Mouse (Mus musculus) CD4-positive naive resting alpha-beta T cell, adult 76 days (primary cell): ENCODE data around the gene Tas2r117. TPM values are rescaled to one million over a fixed set of nuclear protein-coding genes. Genes with fewer than 3 reads are reported as not detected.

Experiments used
- total RNA-seq: library from RNA; stranded (reverse); gene quantifications from one replicate; pipeline ENCODE4 v1.2.4, GENCODE M21; 2023

Tas2r117 gene
- total RNA-seq: not detected

DNA sequence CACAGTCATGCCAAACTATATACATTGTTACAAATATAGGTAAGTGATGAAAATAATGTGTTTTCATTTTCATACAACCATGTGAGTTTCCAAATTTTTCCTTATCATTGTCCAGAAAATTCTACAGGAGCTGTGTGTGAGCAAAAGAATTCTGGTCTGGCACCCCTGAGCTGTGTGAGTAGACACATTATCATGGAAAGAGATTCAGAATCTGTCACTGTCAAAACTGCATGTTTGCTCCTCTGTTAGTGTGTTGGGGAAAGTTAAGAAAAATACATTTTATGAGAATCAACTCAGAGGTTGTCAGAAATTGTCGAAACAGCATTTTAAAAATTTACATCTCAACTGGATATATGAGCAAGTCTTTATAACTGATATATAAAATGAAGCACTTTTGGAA is at the start of gene Tas2r117:
Gene Tas2r117, plus strand, starts transcription at position 301 of the 400 bp plus-strand sequence.

DNA sequence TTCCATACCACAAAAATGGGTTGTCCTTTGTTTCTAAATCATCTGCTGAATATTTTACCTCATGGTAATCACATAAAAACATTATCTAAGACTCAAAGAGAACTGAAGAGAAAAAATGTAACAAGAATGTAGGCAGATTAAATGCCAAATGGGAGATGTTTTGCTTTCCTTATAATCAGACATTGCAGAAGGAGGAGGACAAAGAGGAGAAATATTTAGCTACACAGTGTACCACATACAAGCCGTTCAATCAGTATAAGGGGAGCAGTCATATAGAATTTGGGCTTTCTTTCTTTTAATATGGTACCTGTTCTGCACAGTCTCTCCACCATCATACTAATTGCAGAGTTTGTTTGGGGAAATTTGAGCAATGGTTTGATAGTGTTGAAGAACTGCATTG is 48.2 kb upstream of the Tas2r117 start, which contains the start of gene Tas2r124:
Gene Tas2r124, plus strand, starts transcription at position 301 of the 400 bp plus-strand sequence.

DNA sequence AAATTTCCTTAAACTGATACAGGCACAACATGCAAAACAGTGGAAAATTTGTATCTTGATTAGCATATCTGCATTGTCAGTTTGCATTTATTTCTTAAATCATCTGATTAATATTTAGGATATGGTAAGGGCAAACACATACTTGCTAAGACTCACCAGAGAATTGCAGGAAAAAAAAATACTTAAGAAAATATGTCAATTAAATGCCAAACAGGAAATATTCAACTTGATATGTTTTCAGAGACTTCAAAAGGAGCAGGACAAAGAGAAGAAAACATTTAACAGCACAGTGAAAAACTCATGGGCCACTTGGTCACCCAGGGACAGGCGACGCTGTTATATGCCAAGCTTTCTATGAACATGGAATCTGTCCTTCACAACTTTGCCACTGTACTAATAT is 40.8 kb upstream of the Tas2r117 start, which contains the start of gene Tas2r102:
Gene Tas2r102, plus strand, starts transcription at position 301 of the 400 bp plus-strand sequence.

DNA sequence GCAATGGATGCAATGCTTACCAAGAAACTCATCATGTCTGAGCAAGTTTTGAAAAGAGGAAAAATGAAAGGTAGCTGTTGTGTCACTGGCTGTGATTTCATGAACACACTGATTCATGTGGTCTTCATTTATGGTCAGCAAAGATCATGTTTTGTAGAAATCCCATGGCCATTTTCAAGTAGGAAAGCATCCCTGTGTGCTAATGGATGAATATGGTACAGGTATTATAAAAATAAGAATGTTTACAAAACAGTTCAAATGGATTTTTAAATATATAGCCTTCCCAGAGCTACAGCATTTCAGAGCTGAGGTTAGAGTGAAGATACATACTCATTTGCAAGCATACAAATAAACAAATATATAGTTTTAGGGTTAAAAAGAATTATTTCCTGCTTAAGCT is 24.6 kb upstream of the Tas2r117 start, which contains the start of gene Tas2r136:
Gene Tas2r136, minus strand, starts transcription at position 101 of the 400 bp plus-strand sequence.

DNA sequence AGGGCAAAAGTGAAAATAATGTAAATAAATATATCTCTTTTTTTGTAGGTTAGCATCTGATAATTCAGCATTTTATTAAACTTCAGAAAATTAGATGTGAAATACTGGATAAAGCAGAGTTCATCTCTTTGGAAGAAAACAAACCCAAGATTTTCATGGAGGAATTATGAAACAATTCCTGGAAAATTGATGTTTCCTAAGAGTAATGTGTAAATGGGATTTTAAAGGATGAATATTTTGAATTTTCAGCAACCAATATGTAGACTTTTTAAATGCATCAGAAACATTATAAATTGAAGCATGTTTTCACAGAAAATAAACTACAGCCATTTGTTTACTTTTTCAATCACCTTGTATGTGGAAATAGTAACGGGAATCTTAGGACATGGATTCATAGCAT is 44.2 kb downstream of the Tas2r117 start, which contains the start of gene Tas2r123:
Gene Tas2r123, plus strand, starts transcription at position 301 of the 400 bp plus-strand sequence.

Other genes with a start within 250 kb of the Tas2r117 start
- not detected for gene Prh1, start 233.0 kb upstream of the Tas2r117 start, total RNA-seq
- gene Prp2, start 206.9 kb upstream of the Tas2r117 start, total RNA-seq: not detected
- not detected for gene A630073D07Rik, start 151.3 kb upstream of the Tas2r117 start, total RNA-seq
- not detected for gene Tas2r120, start 145.9 kb upstream of the Tas2r117 start, total RNA-seq
- gene Tas2r121, start 101.8 kb upstream of the Tas2r117 start, total RNA-seq: not detected
- not detected for gene Tas2r122, start 90.9 kb upstream of the Tas2r117 start, total RNA-seq
- gene Tas2r115, start 64.8 kb upstream of the Tas2r117 start, total RNA-seq: not detected
- gene Tas2r124, start 48.1 kb upstream of the Tas2r117 start, total RNA-seq: not detected
- not detected for gene Tas2r102, start 40.7 kb upstream of the Tas2r117 start, total RNA-seq
- gene Tas2r136, start 24.7 kb upstream of the Tas2r117 start, total RNA-seq: not detected
- gene Tas2r123, start 44.3 kb downstream of the Tas2r117 start, total RNA-seq: not detected
- gene Tas2r116, start 52.6 kb downstream of the Tas2r117 start, total RNA-seq: not detected
- gene Tas2r110, start 65.2 kb downstream of the Tas2r117 start, total RNA-seq: not detected
- gene Tas2r113, start 90.2 kb downstream of the Tas2r117 start, total RNA-seq: not detected
- not detected for gene Tas2r125, start 106.8 kb downstream of the Tas2r117 start, total RNA-seq
- gene Tas2r129, start 148.3 kb downstream of the Tas2r117 start, total RNA-seq: not detected
- not detected for gene Tas2r131, start 155.1 kb downstream of the Tas2r117 start, total RNA-seq
- gene Tas2r109, start 178.1 kb downstream of the Tas2r117 start, total RNA-seq: not detected
- not detected for gene Tas2r103, start 234.3 kb downstream of the Tas2r117 start, total RNA-seq